Mouse (Mus musculus) MEL (cell line): ENCODE results near the gene Vamp2. TPM values are rescaled to one million over a fixed set of nuclear protein-coding genes. Genes with fewer than 3 reads are reported as not detected.

Experiments
- DNase-seq: peaks from one replicate; pipeline ENCODE4 v3.0.0; 2011; ENCODE audit warnings: low read depth, low spot score
- H3K27ac ChIP-seq: 2 replicates; pipeline ENCODE4 v1.5.1; 2012; ENCODE audit warnings: low read depth, mild to moderate bottlenecking, control low read depth, low read length, moderate library complexity; ENCODE audit not compliant: control insufficient read depth
- H3K27me3 ChIP-seq, 2 experiments: fragments of 150-350 bp in 1 of 2; sonication (generic) in 1 of 2; 2 replicates each; pipeline ENCODE4 v1.6.1; 2012; ENCODE audit warnings: low read length in 2 of 2, mild to moderate bottlenecking in 2 of 2, improper control_type of control experiment in 1 of 2, moderate library complexity in 1 of 2; ENCODE audit not compliant: insufficient read depth in 2 of 2, control insufficient read depth in 1 of 2
- H3K36me3 ChIP-seq, 2 experiments: 2 replicates each; pipeline ENCODE4 v1.6.1; 2012 to 2014; ENCODE audit warnings: low read length in 2 of 2, improper control_type of control experiment in 1 of 2, inconsistent platforms in 1 of 2, mild to moderate bottlenecking in 1 of 2; ENCODE audit not compliant: insufficient read depth in 2 of 2, control insufficient read depth in 1 of 2
- H3K4me1 ChIP-seq, 2 experiments: fragments of 150-350 bp in 1 of 2; sonication (generic) in 1 of 2; 2 replicates each; pipeline ENCODE4 v1.6.1; 2012; ENCODE audit warnings: low read length in 2 of 2, improper control_type of control experiment in 1 of 2, mild to moderate bottlenecking in 1 of 2; ENCODE audit not compliant: insufficient read depth in 2 of 2, control insufficient read depth in 1 of 2
- H3K4me3 ChIP-seq, 2 experiments: fragments of 150-350 bp in 1 of 2; sonication (generic) in 1 of 2; 2 replicates each; pipeline ENCODE4 v1.5.1; 2012; ENCODE audit warnings: low read depth in 2 of 2, low read length in 2 of 2, mild to moderate bottlenecking in 2 of 2, moderate library complexity in 2 of 2, control low read depth in 1 of 2, improper control_type of control experiment in 1 of 2; ENCODE audit not compliant: control insufficient read depth in 1 of 2, insufficient read depth in 1 of 2
- H3K79me2 ChIP-seq: 2 replicates; pipeline ENCODE4 v1.6.1; 2012; ENCODE audit warnings: mild to moderate bottlenecking, low read length, moderate library complexity; ENCODE audit not compliant: control insufficient read depth, poor library complexity, insufficient read depth
- H3K9ac ChIP-seq: 2 replicates; pipeline ENCODE4 v1.6.1; 2012; ENCODE audit warnings: low read depth, mild to moderate bottlenecking, control low read depth, low read length, moderate library complexity; ENCODE audit not compliant: control insufficient read depth, poor library complexity, severe bottlenecking
- H3K9me3 ChIP-seq: fragments of 150-350 bp; sonication (generic); replicated peaks from 2 replicates; pipeline ENCODE4 v1.6.1; 2012; ENCODE audit warnings: mild to moderate bottlenecking, low read length, improper control_type of control experiment, moderate library complexity; ENCODE audit not compliant: insufficient read depth
- E2F4 ChIP-seq: IDR thresholded peaks from 2 replicates; pipeline ENCODE4 v1.6.1; 2011; ENCODE audit warnings: low read depth, low read length, improper control_type of control experiment, borderline replicate concordance
- EP300 ChIP-seq, 2 experiments: IDR thresholded peaks; 2 replicates each; pipeline ENCODE4 v1.6.1; 2011; ENCODE audit warnings: improper control_type of control experiment in 2 of 2, low read length in 2 of 2, low read depth in 1 of 2, mild to moderate bottlenecking in 1 of 2
- GATA1 ChIP-seq: IDR thresholded peaks from 2 replicates; pipeline ENCODE4 v1.6.1; 2011; ENCODE audit warnings: low read depth, low read length, improper control_type of control experiment
- HCFC1 ChIP-seq: IDR thresholded peaks from 2 replicates; pipeline ENCODE4 v1.6.1; 2012; ENCODE audit warnings: low read depth, mild to moderate bottlenecking, inconsistent platforms, low read length, improper control_type of control experiment, moderate library complexity
- JUND ChIP-seq: IDR thresholded peaks from 2 replicates; pipeline ENCODE4 v1.6.1; 2011; ENCODE audit warnings: low read depth, mild to moderate bottlenecking, improper control_type of control experiment, low read length
- MYB ChIP-seq: IDR thresholded peaks from 2 replicates; pipeline ENCODE4 v1.6.1; 2011; ENCODE audit warnings: mild to moderate bottlenecking, low read depth, low read length, improper control_type of control experiment
- NELFE ChIP-seq: IDR thresholded peaks from 2 replicates; pipeline ENCODE4 v1.6.1; 2011; ENCODE audit warnings: low read depth, low read length, improper control_type of control experiment
- NRF1 ChIP-seq: IDR thresholded peaks from 2 replicates; pipeline ENCODE4 v1.6.1; 2014; ENCODE audit warnings: low read depth, mild to moderate bottlenecking, inconsistent platforms, low read length, improper control_type of control experiment, moderate library complexity; ENCODE audit not compliant: poor library complexity, insufficient read depth, severe bottlenecking
- POLR2A ChIP-seq, 2 experiments: IDR thresholded peaks; 2 replicates each; pipeline ENCODE4 v1.6.1; 2011 to 2012; ENCODE audit warnings: low read length in 2 of 2, mild to moderate bottlenecking in 2 of 2, control low read depth in 1 of 2, improper control_type of control experiment in 1 of 2, low read depth in 1 of 2, moderate library complexity in 1 of 2; ENCODE audit not compliant: control insufficient read depth in 1 of 2, insufficient read depth in 1 of 2, poor library complexity in 1 of 2
- POLR2AphosphoS2 ChIP-seq: IDR thresholded peaks from 2 replicates; pipeline ENCODE4 v1.6.1; 2011; ENCODE audit warnings: low read length, improper control_type of control experiment
- RCOR1 ChIP-seq: IDR thresholded peaks from 2 replicates; pipeline ENCODE4 v1.6.1; 2012; ENCODE audit warnings: low read depth, mild to moderate bottlenecking, inconsistent platforms, low read length, improper control_type of control experiment
- SIN3A ChIP-seq: IDR thresholded peaks from 2 replicates; pipeline ENCODE4 v1.6.1; 2012; ENCODE audit warnings: low read length, improper control_type of control experiment, inconsistent platforms
- SMC3 ChIP-seq: IDR thresholded peaks from 2 replicates; pipeline ENCODE4 v1.6.1; 2011; ENCODE audit warnings: low read depth, low read length, improper control_type of control experiment
- TBP ChIP-seq: IDR thresholded peaks from 2 replicates; pipeline ENCODE4 v1.8.0; 2011; ENCODE audit warnings: low read depth, low read length, improper control_type of control experiment
- TCF12 ChIP-seq: IDR thresholded peaks from 2 replicates; pipeline ENCODE4 v1.6.1; 2014; ENCODE audit warnings: low read depth, mild to moderate bottlenecking, inconsistent platforms, low read length, improper control_type of control experiment, moderate library complexity
- UBTF ChIP-seq: IDR thresholded peaks from 2 replicates; pipeline ENCODE4 v1.6.1; 2012; ENCODE audit warnings: low read depth, mild to moderate bottlenecking, inconsistent platforms, low read length, improper control_type of control experiment, moderate library complexity, borderline replicate concordance; ENCODE audit not compliant: insufficient read depth
- ZC3H11A ChIP-seq: IDR thresholded peaks from 2 replicates; pipeline ENCODE4 v1.6.1; 2012; ENCODE audit warnings: low read depth, mild to moderate bottlenecking, inconsistent platforms, low read length, improper control_type of control experiment
- ZMIZ1 ChIP-seq: IDR thresholded peaks from 2 replicates; pipeline ENCODE4 v1.6.1; 2012; ENCODE audit warnings: low read depth, mild to moderate bottlenecking, inconsistent platforms, low read length, improper control_type of control experiment, moderate library complexity
- polyA plus RNA-seq, 2 experiments: library from polyadenylated mRNA; stranded (reverse) in 1 of 2; unstranded in 1 of 2; fragments of >175 nt in 1 of 2; fragments of >200 nt in 1 of 2; gene quantifications; 2 replicates each; pipeline versions ENCODE4 v1.2.1 to v1.2.4; 2012; ENCODE audit warnings: low replicate concordance in 2 of 2, low read depth in 1 of 2; ENCODE audit not compliant: insufficient read length in 2 of 2, insufficient read depth in 1 of 2, missing spikeins in 1 of 2
- total RNA-seq: library from RNA; depleted of rRNA; stranded (reverse); fragments of 300-350 nt; gene quantifications from 2 replicates; pipeline ENCODE4 v1.2.3, GENCODE M21; 2012; rRNA removed

Vamp2 gene
- total RNA-seq (3.3 and 4.2 TPM in 2 replicates), polyA plus RNA-seq (10 to 100 TPM in 1 of 2 experiments, not detected in 1; 28.9 TPM)

DNA sequence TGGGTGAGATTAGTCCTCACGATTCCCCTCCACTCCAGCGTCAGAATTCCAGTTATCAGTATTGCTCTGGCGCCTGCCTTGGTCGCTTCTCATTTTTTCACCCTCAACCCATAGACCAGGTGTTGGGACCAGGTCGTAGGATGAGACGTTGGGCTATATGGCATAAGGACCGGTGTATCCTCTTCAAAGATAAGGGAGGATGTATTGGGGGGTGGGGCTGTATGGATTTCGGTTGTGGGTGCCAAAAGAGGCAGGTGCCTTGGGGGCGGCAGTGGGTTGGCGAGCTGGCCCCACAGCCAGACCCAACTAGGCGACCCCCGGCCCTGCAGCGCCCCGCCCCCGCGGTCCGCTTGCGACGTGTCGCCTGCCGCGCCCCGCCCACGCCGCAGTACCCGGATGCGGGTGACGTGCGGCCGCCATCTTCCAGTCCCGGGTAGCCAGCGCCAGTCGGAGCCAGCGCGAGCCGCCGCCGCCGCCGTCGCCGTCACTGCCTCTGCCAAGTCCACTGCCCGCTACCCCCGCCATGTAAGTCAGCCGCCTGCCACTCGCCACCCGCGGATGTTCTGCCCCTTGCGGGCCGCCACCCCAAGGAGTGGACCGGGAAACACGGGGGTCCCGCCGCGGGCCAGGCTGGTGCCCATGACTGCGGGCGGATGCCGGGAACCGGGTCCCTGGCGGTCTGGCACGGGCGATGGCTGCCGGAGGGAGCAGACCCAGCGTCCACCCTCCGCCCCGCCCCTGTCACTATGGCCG, at the start of gene Vamp2:
Gene Vamp2, plus strand, starts transcription at position 388 of the 753 bp plus-strand sequence.
- Histone ChIP-seq H3K79me2 (peaks cover 17% of the 10 kb centered on the region), H3K9me3 (no peaks in the 10 kb centered on the region), H3K36me3 (peaks cover 5 to 6% of the 10 kb centered on the region in 2 experiments; a peak in 3 of 4 replicates), H3K9ac (peak within 1 kb of the TSS; percentile 94), H3K4me1 (peaks cover 3 to 16% of the 10 kb centered on the region in 2 experiments; a peak in 3 of 4 replicates), H3K27me3 (no peaks in the 10 kb centered on the region; a peak in 1 of 4 replicates), H3K27ac (peak within 1 kb of the TSS; percentile 56), H3K4me3 (peak within 1 kb of the TSS; percentile 77 to 100)
- no peak for TF ChIP-seq E2F4
- no peak for TF ChIP-seq MYB
- TF ChIP-seq ZMIZ1 = 0 out of 2 replicates have a peak, but pooled peaks have one; percentile 31
- peak in 1 of 2 experiments; percentile 3; a peak in 1 of 4 replicates for TF ChIP-seq EP300 (IDR thresholded peaks at IDR 0.05; ENCODE audit: low read depth in 1 of 2, low read length in 2 of 2)
- 0 out of 2 replicates have a peak, but pooled peaks have one; percentile 34 for TF ChIP-seq UBTF
- peak; percentile 63; the same call in 1 of the 2 replicates for TF ChIP-seq POLR2AphosphoS2
- TF ChIP-seq ZC3H11A = 0 out of 2 replicates have a peak, but pooled peaks have one; percentile 5
- no peak for TF ChIP-seq NRF1
- peak; percentile 79 for TF ChIP-seq NELFE
- peak; percentile 65 for TF ChIP-seq SIN3A
- TF ChIP-seq POLR2A (IDR thresholded peaks at IDR 0.05; ENCODE audit: control insufficient read depth in 1 of 2, insufficient read depth in 1 of 2, low read depth in 1 of 2, low read length in 2 of 2, poor library complexity in 1 of 2) = peak; percentile 67 to 87; a peak in 3 of 4 replicates
- TF ChIP-seq GATA1 = peak; percentile 13; the same call in 1 of the 2 replicates
- peak; percentile 66; the same call in 1 of the 2 replicates for TF ChIP-seq HCFC1
- peak; percentile 40 for TF ChIP-seq TCF12
- DNase-seq = peak; percentile 91

DNA sequence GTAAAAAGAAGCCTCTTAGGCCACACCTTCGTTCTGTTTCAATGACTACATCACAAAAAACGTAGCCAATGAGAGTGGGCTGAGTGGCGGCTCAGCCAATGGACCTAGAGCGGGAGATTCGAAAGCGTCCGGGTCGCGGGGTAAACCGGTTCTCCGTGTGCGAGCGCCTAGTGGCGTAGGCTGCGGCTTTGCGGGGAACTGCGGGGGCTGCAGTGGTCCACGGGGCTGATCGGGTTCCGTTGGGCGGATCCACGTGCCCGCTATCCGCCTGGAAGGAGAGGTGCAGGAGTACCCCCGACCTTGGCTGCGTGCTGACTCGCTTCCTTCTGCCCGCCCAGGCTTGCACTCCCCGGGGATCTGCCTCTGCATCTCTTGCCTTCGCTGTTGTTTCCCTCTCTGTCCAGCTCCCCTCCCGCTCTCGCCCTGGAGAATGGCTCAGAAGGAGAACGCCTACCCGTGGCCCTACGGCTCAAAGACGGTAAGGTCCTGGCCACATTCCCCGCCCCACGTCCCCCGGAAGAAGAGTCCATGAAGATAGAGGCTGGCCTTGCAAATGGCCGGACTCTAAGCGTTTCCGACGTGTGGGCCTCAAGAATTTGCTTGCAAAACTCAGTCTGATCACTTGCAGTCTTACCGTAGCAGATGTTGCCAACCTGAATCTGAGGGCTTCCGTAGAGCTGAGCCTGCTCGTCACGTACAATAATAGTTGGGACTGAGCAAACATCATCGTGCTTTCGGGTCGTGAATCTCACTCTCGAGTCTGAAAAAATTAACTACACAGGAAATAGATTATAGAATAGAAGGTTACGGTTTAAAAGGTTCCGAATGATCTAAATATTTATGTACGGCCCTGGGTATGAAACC, 42.5 kb upstream of the Vamp2 start, which contains the start of gene Aurkb:
Gene Aurkb, plus strand, starts transcription at position 117 of the 864 bp plus-strand sequence.
- Histone ChIP-seq H3K27me3 (no peaks in the 10 kb centered on the region), H3K27ac (peak within 1 kb of the TSS; percentile 85), H3K36me3 (peaks cover 12 to 17% of the 10 kb centered on the region in 2 experiments), H3K9me3 (no peaks in the 10 kb centered on the region), H3K4me3 (peak within 1 kb of the TSS; percentile 67 to 83), H3K9ac (peak within 1 kb of the TSS; percentile 81), H3K79me2 (peaks cover 35% of the 10 kb centered on the region), H3K4me1 (peaks cover 3 to 11% of the 10 kb centered on the region in 2 experiments; a peak in 3 of 4 replicates)
- DNase-seq = peak; percentile 97
- TF ChIP-seq POLR2AphosphoS2 (no peak), RCOR1 (no peak), UBTF (peak; percentile 69; the same call in 1 of the 2 replicates), SMC3 (no peak), JUND (no peak), TBP (peak; percentile 84), POLR2A (IDR thresholded peaks at IDR 0.05; ENCODE audit: control insufficient read depth in 1 of 2, insufficient read depth in 1 of 2, low read depth in 1 of 2, low read length in 2 of 2, poor library complexity in 1 of 2) (peak; percentile 83 to 93; a peak in 3 of 4 replicates)
